Mouse (Mus musculus): ENCODE measurements around the gene Htra2. TPM values are rescaled to one million over a fixed set of nuclear protein-coding genes. Genes with fewer than 3 reads are reported as not detected.

Htra2 gene
- polyA plus RNA-seq, 1 experiment from 2014 or later: 87.8 TPM

GRCm38 (mm10) chr6:83087926-83088260 lies 32.8 kb upstream of the Htra2 start:
- H3K4me3 ChIP-seq (ENCODE audit: low read depth, low read length): peak overlapping the region; percentile 16
- peak overlapping the region; percentile 28 for H3K4me2 ChIP-seq (ENCODE audit: low read length)

GRCm38 (mm10) chr6:83087205-83087925 lies 32.3 kb upstream of the Htra2 start:
- no peaks in the 10 kb centered on the region for H3K9me3 ChIP-seq (replicated peaks; ENCODE audit: control insufficient read depth, low read length, poor library complexity, severe bottlenecking)
- H3K4me2 ChIP-seq (ENCODE audit: low read length): peak overlapping the region; percentile 28
- peak overlapping the region; percentile 16 for H3K4me3 ChIP-seq (ENCODE audit: low read depth, low read length)
- WGBS: 1% methylated on average over 47 of the region's 47 CpGs
- ATAC-seq: no peak
- H3K27me3 ChIP-seq (ENCODE audit: control insufficient read depth, insufficient read depth, low read depth, low read length): peaks cover 77% of the 10 kb centered on the region
- 0 out of 2 replicates have a peak, but pooled peaks cover 3% of the 10 kb centered on the region for H3K4me1 ChIP-seq (ENCODE audit: control insufficient read depth, insufficient read depth, low read length)
- H3K36me3 ChIP-seq (ENCODE audit: control insufficient read depth, insufficient read depth, low read length): no peaks in the 10 kb centered on the region
- H3K27ac ChIP-seq (ENCODE audit: low read length): no peak overlapping the region
- no peak overlapping the region for H3K9ac ChIP-seq (ENCODE audit: low read depth, low read length)

More at GRCm38 (mm10) chr6:83087926-83088260, 32.8 kb upstream of the Htra2 start:
- no peaks in the 10 kb centered on the region for H3K36me3 ChIP-seq (ENCODE audit: control insufficient read depth, insufficient read depth, low read length)
- no peak overlapping the region for H3K27ac ChIP-seq (ENCODE audit: low read length)
- H3K9me3 ChIP-seq (replicated peaks; ENCODE audit: control insufficient read depth, low read length, poor library complexity, severe bottlenecking): no peaks in the 10 kb centered on the region
- H3K9ac ChIP-seq (ENCODE audit: low read depth, low read length): no peak overlapping the region
- H3K27me3 ChIP-seq (ENCODE audit: control insufficient read depth, insufficient read depth, low read depth, low read length): peaks cover 72% of the 10 kb centered on the region
- ATAC-seq: no peak
- 0 out of 2 replicates have a peak, but pooled peaks cover 3% of the 10 kb centered on the region for H3K4me1 ChIP-seq (ENCODE audit: control insufficient read depth, insufficient read depth, low read length)
- 5% methylated on average over 9 of the region's 9 CpGs for whole genome bisulfite sequencing

- Histone ChIP-seq H3K27me3 (ENCODE audit: control insufficient read depth, insufficient read depth, low read depth, low read length) (peaks cover 82% of the 10 kb centered on the region), H3K36me3 (ENCODE audit: control insufficient read depth, insufficient read depth, low read length) (0 out of 2 replicates have a peak, but pooled peaks cover 4% of the 10 kb centered on the region), H3K9ac (ENCODE audit: low read depth, low read length) (no peak within 1 kb of the TSS), H3K4me2 (ENCODE audit: low read length) (no peak within 1 kb of the TSS), H3K4me3 (ENCODE audit: low read depth, low read length) (no peak within 1 kb of the TSS), H3K4me1 (ENCODE audit: control insufficient read depth, insufficient read depth, low read length) (0 out of 2 replicates have a peak, but pooled peaks cover 3% of the 10 kb centered on the region), H3K9me3 (replicated peaks; ENCODE audit: control insufficient read depth, low read length, poor library complexity, severe bottlenecking) (no peaks in the 10 kb centered on the region), H3K27ac (ENCODE audit: low read length) (no peak within 1 kb of the TSS)
- WGBS: 4% methylated on average over 42 of the region's 42 CpGs
- ATAC-seq: no peak
These were observed 31.3 kb upstream of the Htra2 start, which contains the start of gene Lbx2 for GRCm38 (mm10) chr6:83086121-83087035. TSS of gene Lbx2 (plus strand) at chr6:83086367.

DNA sequence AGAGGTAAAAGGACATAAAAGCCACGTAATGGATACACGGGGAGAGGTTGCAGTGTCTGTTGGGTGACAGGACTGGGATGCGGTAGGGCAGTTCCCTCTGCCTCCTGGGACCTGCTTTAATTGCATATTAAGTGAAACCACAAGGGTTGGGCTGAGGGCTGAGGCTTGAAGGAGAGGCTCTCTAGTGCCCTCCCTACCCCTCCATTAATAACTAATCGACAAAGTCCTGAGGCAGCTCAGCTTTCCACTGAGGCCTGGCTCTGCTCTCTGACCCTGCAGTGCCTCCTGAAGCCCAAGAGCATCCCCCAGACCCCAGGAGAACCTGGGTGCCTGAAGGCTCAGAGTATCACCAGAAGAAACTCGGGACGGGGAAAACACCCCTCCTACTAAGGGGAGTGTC lies 29.4 kb upstream of the Htra2 start:
- H3K9ac ChIP-seq (ENCODE audit: low read depth, low read length): no peak overlapping the region
- no peak overlapping the region for H3K4me3 ChIP-seq (ENCODE audit: low read depth, low read length)
- no peaks in the 10 kb centered on the region for H3K9me3 ChIP-seq (replicated peaks; ENCODE audit: control insufficient read depth, low read length, poor library complexity, severe bottlenecking)
- H3K27ac ChIP-seq (ENCODE audit: low read length): no peak overlapping the region
- H3K27me3 ChIP-seq (ENCODE audit: control insufficient read depth, insufficient read depth, low read depth, low read length): peaks cover 65% of the 10 kb centered on the region
- H3K4me1 ChIP-seq (ENCODE audit: control insufficient read depth, insufficient read depth, low read length): peaks cover 6% of the 10 kb centered on the region
- H3K36me3 ChIP-seq (ENCODE audit: control insufficient read depth, insufficient read depth, low read length): 0 out of 2 replicates have a peak, but pooled peaks cover 4% of the 10 kb centered on the region
- no peak for ATAC-seq
- 2% methylated on average over 6 of the region's 6 CpGs for WGBS
- no peak overlapping the region for H3K4me2 ChIP-seq (ENCODE audit: low read length)

DNA sequence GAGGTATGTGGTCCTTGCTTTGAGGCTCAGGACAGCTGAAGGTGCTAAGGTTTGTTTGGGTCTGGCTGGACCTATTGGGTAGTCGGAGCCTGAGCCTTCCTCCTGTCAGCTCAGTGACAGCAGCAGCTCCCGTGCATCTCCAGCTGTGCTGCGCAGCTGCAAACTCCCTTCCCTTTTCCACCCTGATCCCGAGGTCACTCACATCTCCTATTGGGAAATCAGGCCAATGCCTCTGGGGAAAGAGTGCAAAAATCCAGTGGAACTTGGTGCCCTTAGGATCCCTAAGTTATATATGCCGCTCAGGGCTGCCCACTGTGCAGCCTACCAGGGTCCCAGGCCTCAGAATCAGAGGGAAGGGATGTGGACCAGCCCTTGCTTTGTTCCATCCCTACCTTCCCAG lies 28.4 kb upstream of the Htra2 start:
- ATAC-seq: no peak
- 13% methylated on average over 5 of the region's 5 CpGs for WGBS
- H3K27ac ChIP-seq (ENCODE audit: low read length): no peak overlapping the region
- no peak overlapping the region for H3K4me2 ChIP-seq (ENCODE audit: low read length)
- peaks cover 57% of the 10 kb centered on the region for H3K27me3 ChIP-seq (ENCODE audit: control insufficient read depth, insufficient read depth, low read depth, low read length)
- H3K9me3 ChIP-seq (replicated peaks; ENCODE audit: control insufficient read depth, low read length, poor library complexity, severe bottlenecking): no peaks in the 10 kb centered on the region
- H3K9ac ChIP-seq (ENCODE audit: low read depth, low read length): no peak overlapping the region
- peaks cover 13% of the 10 kb centered on the region for H3K4me1 ChIP-seq (ENCODE audit: control insufficient read depth, insufficient read depth, low read length)
- H3K36me3 ChIP-seq (ENCODE audit: control insufficient read depth, insufficient read depth, low read length): 0 out of 2 replicates have a peak, but pooled peaks cover 4% of the 10 kb centered on the region
- no peak overlapping the region for H3K4me3 ChIP-seq (ENCODE audit: low read depth, low read length)

DNA sequence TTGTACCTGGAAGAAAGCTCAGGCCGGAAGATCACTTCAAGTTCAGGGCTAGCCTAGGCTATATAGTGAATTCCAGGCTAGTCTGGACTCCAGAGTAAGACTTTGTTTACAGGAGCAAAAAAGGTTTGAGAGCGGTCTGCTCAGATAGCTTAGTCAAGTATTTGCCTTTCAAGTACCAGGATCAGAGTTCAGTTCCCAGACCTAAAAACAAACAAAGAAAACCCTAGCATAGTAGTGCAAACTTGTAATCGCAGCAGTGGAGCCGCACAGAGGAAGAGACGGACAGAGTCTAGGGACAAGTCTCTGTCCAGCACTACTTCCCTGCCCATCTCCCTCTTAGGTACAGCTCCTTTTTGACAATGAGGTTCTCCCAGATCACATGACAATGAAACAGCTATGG lies 25.1 kb upstream of the Htra2 start:
- no peak overlapping the region for H3K9ac ChIP-seq (ENCODE audit: low read depth, low read length)
- peaks cover 17% of the 10 kb centered on the region for H3K4me1 ChIP-seq (ENCODE audit: control insufficient read depth, insufficient read depth, low read length)
- H3K4me2 ChIP-seq (ENCODE audit: low read length): no peak overlapping the region
- peaks cover 40% of the 10 kb centered on the region for H3K27me3 ChIP-seq (ENCODE audit: control insufficient read depth, insufficient read depth, low read depth, low read length)
- no peak overlapping the region for H3K27ac ChIP-seq (ENCODE audit: low read length)
- ATAC-seq: no peak
- 0 out of 2 replicates have a peak, but pooled peaks cover 4% of the 10 kb centered on the region for H3K36me3 ChIP-seq (ENCODE audit: control insufficient read depth, insufficient read depth, low read length)
- H3K4me3 ChIP-seq (ENCODE audit: low read depth, low read length): no peak overlapping the region
- WGBS: 96% methylated on average over 5 of the region's 5 CpGs
- H3K9me3 ChIP-seq (replicated peaks; ENCODE audit: control insufficient read depth, low read length, poor library complexity, severe bottlenecking): no peaks in the 10 kb centered on the region

DNA sequence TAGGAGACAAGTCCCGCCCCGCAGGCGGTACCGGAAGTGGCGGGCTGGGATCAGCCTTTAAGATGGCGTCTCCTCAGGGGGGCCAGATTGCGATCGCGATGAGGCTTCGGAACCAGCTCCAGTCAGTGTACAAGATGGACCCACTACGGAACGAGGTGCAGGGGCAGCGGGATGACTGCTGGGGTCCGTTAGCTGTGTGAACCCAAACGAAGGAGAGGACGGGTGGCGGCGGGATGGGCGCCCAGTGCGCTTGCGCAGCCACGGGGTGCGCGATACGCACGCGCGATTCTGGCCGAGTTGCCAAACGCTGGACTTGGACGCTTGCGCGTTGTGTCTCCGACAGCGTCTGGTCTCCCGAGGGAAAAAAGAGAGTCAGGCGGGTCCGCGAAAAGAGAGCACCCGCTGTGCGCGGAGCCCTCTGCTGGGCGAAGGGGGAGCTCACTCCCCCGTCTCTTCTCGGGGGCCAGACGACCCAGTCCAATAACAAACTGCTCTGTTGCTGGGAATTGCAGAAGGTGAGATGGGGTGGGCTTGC lies 23.3 kb upstream of the Htra2 start:
- Histone ChIP-seq H3K9me3 (replicated peaks; ENCODE audit: control insufficient read depth, low read length, poor library complexity, severe bottlenecking) (no peaks in the 10 kb centered on the region), H3K27ac (ENCODE audit: low read length) (peak overlapping the region; percentile 95), H3K27me3 (ENCODE audit: control insufficient read depth, insufficient read depth, low read depth, low read length) (peaks cover 40% of the 10 kb centered on the region), H3K36me3 (ENCODE audit: control insufficient read depth, insufficient read depth, low read length) (0 out of 2 replicates have a peak, but pooled peaks cover 4% of the 10 kb centered on the region), H3K4me3 (ENCODE audit: low read depth, low read length) (peak overlapping the region; percentile 79), H3K4me1 (ENCODE audit: control insufficient read depth, insufficient read depth, low read length) (peaks cover 17% of the 10 kb centered on the region), H3K9ac (ENCODE audit: low read depth, low read length) (peak overlapping the region; percentile 78), H3K4me2 (ENCODE audit: low read length) (peak overlapping the region; percentile 78)
- WGBS: under 1% methylated on average over 46 of the region's 46 CpGs
- ATAC-seq: peak; percentile 92

- peak within 1 kb of the TSS; percentile 88 for H3K9ac ChIP-seq (ENCODE audit: low read depth, low read length)
- no peaks in the 10 kb centered on the region for H3K9me3 ChIP-seq (replicated peaks; ENCODE audit: control insufficient read depth, low read length, poor library complexity, severe bottlenecking)
- peak within 1 kb of the TSS; percentile 79 for H3K4me3 ChIP-seq (ENCODE audit: low read depth, low read length)
- H3K27ac ChIP-seq (ENCODE audit: low read length): peak within 1 kb of the TSS; percentile 95
- H3K4me2 ChIP-seq (ENCODE audit: low read length): peak within 1 kb of the TSS; percentile 97
- H3K4me1 ChIP-seq (ENCODE audit: control insufficient read depth, insufficient read depth, low read length): peaks cover 17% of the 10 kb centered on the region
- ATAC-seq: peak; percentile 95
- peaks cover 40% of the 10 kb centered on the region for H3K27me3 ChIP-seq (ENCODE audit: control insufficient read depth, insufficient read depth, low read depth, low read length)
- H3K36me3 ChIP-seq (ENCODE audit: control insufficient read depth, insufficient read depth, low read length): 0 out of 2 replicates have a peak, but pooled peaks cover 4% of the 10 kb centered on the region
- WGBS: under 1% methylated on average over 54 of the region's 54 CpGs
These were observed 22.7 kb upstream of the Htra2 start, which contains the start of gene Pcgf1 for GRCm38 (mm10) chr6:83077630-83078323. TSS of gene Pcgf1 (plus strand) at chr6:83077869.
